Mouse (Mus musculus): Measurements from ENCODE around the gene Jdp2.
"Not testable (repeated sequence)": the region's sequence is repeated elsewhere in the genome, so short reads cannot be mapped to it uniquely, and the experiment has no call there.

The Jdp2 gene

GRCm38 (mm10) chr12:85638541-85639325 lies 39.9 kb downstream of the Jdp2 start:
- DNase-seq, result no peak

GRCm38 (mm10) chr12:85639326-85640008 lies 40.6 kb downstream of the Jdp2 start:
- DNase-seq, result peak; percentile 68

- DNase-seq, result no peak
These were observed 42.2 kb downstream of the Jdp2 start for GRCm38 (mm10) chr12:85640852-85641563.

- no peak for DNase-seq
These were observed 42.7 kb downstream of the Jdp2 start for GRCm38 (mm10) chr12:85641564-85641931.

- DNase-seq, result no peak
These were observed 44.9 kb downstream of the Jdp2 start for GRCm38 (mm10) chr12:85643735-85644134.

- no peak for DNase-seq
These were observed 46.8 kb downstream of the Jdp2 start for GRCm38 (mm10) chr12:85645664-85646063.

GRCm38 (mm10) chr12:85647346-85647745 lies 48.5 kb downstream of the Jdp2 start:
- no peak for DNase-seq

- DNase-seq, result no peak
These were observed 49.1 kb downstream of the Jdp2 start for GRCm38 (mm10) chr12:85647955-85648354.

- DNase-seq, result no peak
These were observed 60.5 kb downstream of the Jdp2 start for GRCm38 (mm10) chr12:85659319-85659718.

GRCm38 (mm10) chr12:85660855-85661254 lies 62.0 kb downstream of the Jdp2 start:
- DNase-seq, result no peak

GRCm38 (mm10) chr12:85662232-85662631 lies 63.4 kb downstream of the Jdp2 start:
- DNase-seq, result not testable (repeated sequence)

GRCm38 (mm10) chr12:85662896-85663295 lies 64.1 kb downstream of the Jdp2 start:
- peak; percentile 73 for DNase-seq

- DNase-seq, result no peak
These were observed 67.3 kb downstream of the Jdp2 start for GRCm38 (mm10) chr12:85666112-85666511.

- no peak for DNase-seq
These were observed 68.2 kb downstream of the Jdp2 start for GRCm38 (mm10) chr12:85667071-85667470.

GRCm38 (mm10) chr12:85668696-85669095 lies 69.9 kb downstream of the Jdp2 start:
- no peak for DNase-seq

- DNase-seq, result no peak
These were observed 71.3 kb downstream of the Jdp2 start for GRCm38 (mm10) chr12:85670080-85670479.

GRCm38 (mm10) chr12:85673914-85674313 lies 75.1 kb downstream of the Jdp2 start:
- no peak for DNase-seq

GRCm38 (mm10) chr12:85679117-85679516 lies 80.3 kb downstream of the Jdp2 start:
- no peak for DNase-seq

GRCm38 (mm10) chr12:85679808-85680207 lies 81.0 kb downstream of the Jdp2 start:
- no peak for DNase-seq

- DNase-seq, result no peak
These were observed 83.5 kb downstream of the Jdp2 start for GRCm38 (mm10) chr12:85682328-85682727.

GRCm38 (mm10) chr12:85684411-85685275 lies 85.8 kb downstream of the Jdp2 start:
- DNase-seq, result no peak

GRCm38 (mm10) chr12:85686466-85687216 lies 87.8 kb downstream of the Jdp2 start, which contains the start of gene Batf:
Batf (plus strand) TSS chr12:85686669.
- no peak for DNase-seq
